Mouse (Mus musculus): ENCODE measurements around the gene Prkcsh. TPM values are rescaled to one million over a fixed set of nuclear protein-coding genes. Genes with fewer than 3 reads are reported as not detected.

Prkcsh gene
- polyA plus RNA-seq, 1 experiment from 2014 or later = 125 TPM

DNA sequence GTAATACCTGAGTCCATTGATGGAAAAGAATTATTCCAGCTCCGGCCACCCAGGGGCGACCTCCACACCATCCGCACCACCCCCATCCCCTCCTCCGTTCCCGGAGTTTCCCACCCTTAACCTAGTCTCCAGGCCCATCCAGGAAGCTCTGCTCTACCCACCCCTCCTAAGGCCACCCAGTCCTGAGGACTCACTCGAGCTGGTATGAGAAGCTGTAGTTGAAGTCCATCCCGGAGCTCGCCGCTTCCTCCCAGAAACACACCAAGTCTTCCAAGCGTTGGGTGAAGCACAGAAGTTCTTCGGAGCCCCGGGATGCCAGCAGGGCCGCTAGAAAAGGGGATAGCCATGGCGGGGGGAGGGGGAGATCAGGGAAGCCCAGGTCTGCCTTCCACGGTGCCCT is 40.6 kb upstream of the Prkcsh start:
- peak overlapping the region; percentile 84 for H3K4me2 ChIP-seq
- peak overlapping the region; percentile 49 for H3K4me3 ChIP-seq
- ATAC-seq (ENCODE audit: insufficient number of reproducible peaks, insufficient read depth, low FRiP score, low TSS enrichment, low read depth) = no peak
- H3K9me3 ChIP-seq = no peaks in the 10 kb centered on the region
- peak overlapping the region; percentile 61 for H3K9ac ChIP-seq
- peaks cover 59% of the 10 kb centered on the region for H3K27me3 ChIP-seq
- under 1% methylated on average over 15 of the region's 15 CpGs for WGBS
- H3K36me3 ChIP-seq = peaks cover 7% of the 10 kb centered on the region; the same call in 1 of the 2 replicates
- peaks cover 33% of the 10 kb centered on the region for H3K4me1 ChIP-seq
- no peak overlapping the region for H3K27ac ChIP-seq

DNA sequence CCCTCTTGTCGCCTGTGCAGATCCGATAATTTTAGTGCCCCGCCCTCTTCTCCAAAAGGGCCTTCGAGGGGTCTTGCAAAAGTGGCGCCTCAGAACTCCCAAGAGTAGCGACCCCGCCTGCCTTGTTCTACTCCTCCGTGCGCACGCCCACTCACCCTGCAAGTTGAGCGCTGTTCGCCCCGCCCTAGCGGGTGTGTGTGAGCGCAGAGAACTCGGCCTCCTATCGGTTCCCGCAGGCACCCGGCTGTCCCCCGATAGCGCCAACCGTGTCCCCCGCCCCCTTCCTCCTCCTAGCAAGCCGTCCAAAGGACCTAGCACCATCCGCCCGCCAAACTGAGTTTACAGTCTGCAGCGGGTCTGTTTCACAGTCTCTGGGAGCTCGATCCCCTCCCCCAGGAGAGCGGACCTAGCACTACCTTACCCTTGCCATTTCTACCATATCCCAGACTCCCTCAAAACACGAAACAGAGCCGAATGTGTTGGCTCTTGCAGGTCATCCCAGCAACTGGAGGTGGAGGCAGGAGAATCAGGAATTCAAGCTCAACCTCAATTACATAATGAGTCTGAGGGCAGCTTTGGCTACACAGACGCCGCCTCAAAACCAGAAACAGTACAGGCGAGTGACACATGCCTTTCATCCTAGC is 40.1 kb upstream of the Prkcsh start:
- Histone ChIP-seq H3K4me2 (peak overlapping the region; percentile 84), H3K27ac (no peak overlapping the region), H3K4me1 (peaks cover 33% of the 10 kb centered on the region), H3K9ac (peak overlapping the region; percentile 61), H3K36me3 (peaks cover 4% of the 10 kb centered on the region; the same call in 1 of the 2 replicates), H3K27me3 (peaks cover 59% of the 10 kb centered on the region), H3K9me3 (no peaks in the 10 kb centered on the region), H3K4me3 (peak overlapping the region; percentile 49)
- WGBS = 2% methylated on average over 34 of the region's 34 CpGs
- ATAC-seq (ENCODE audit: insufficient number of reproducible peaks, insufficient read depth, low FRiP score, low TSS enrichment, low read depth) = peak; percentile 77

DNA sequence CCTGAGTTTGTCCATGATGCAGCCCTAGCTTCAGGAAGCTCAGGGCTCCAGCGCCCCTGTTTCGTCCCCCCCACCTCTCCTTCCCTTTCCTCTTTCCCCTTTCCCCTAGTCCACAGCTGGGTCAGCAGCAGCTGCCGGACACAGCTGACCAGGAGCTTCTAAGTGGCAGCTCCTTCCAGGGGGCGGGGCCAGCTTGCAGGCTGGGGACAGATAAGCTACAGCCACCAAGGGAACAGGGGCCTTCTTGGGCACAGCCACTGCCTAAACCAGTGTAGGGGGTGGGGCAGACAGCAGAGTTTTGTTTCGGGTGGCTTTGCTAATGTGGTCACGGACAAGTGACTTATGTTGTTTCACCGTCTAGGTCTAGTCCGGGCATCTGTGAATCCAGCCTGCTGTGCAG is 39.2 kb upstream of the Prkcsh start, which contains the start of gene Epor:
TSS of gene Epor (minus strand) at position 90 of the 400 bp plus-strand sequence.
- ATAC-seq (ENCODE audit: insufficient number of reproducible peaks, insufficient read depth, low FRiP score, low TSS enrichment, low read depth) = no peak
- peaks cover 33% of the 10 kb centered on the region for H3K4me1 ChIP-seq
- peaks cover 64% of the 10 kb centered on the region for H3K27me3 ChIP-seq
- H3K4me2 ChIP-seq = peak within 1 kb of the TSS; percentile 84
- H3K4me3 ChIP-seq = peak within 1 kb of the TSS; percentile 49
- no peaks in the 10 kb centered on the region for H3K36me3 ChIP-seq
- H3K27ac ChIP-seq = no peak within 1 kb of the TSS
- H3K9ac ChIP-seq = peak within 1 kb of the TSS; percentile 61
- 20% methylated on average over 8 of the region's 8 CpGs for WGBS
- H3K9me3 ChIP-seq = no peaks in the 10 kb centered on the region

DNA sequence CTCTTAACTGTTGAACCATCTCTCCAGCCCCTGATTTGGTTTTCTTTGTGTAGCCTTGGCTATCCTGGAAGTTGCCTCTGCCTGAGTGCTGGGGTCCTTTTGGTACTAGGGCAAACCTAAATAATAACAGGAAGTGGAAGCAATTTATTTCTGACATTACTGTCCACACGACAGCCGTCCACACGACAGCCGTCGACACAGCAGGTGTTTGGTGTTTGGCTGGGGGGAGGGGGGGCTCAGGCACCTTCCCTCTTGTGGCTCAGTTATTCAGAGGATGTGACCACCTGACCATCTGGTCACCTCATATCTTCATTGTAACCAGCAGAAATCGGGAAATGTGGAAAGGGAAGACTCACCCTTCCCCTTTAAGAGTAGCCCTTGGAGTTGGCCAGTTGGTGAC is 33.7 kb upstream of the Prkcsh start:
- ATAC-seq (ENCODE audit: insufficient number of reproducible peaks, insufficient read depth, low FRiP score, low TSS enrichment, low read depth) = no peak
- Histone ChIP-seq H3K36me3 (no peaks in the 10 kb centered on the region), H3K27ac (no peak overlapping the region), H3K9ac (no peak overlapping the region), H3K27me3 (peaks cover 13% of the 10 kb centered on the region), H3K4me1 (no peaks in the 10 kb centered on the region), H3K9me3 (no peaks in the 10 kb centered on the region), H3K4me3 (no peak overlapping the region), H3K4me2 (no peak overlapping the region)
- 74% methylated on average over 6 of the region's 6 CpGs for WGBS

GRCm38 (mm10) chr9:21969304-21969703 is 33.3 kb upstream of the Prkcsh start:
- Histone ChIP-seq H3K27ac (no peak overlapping the region), H3K9ac (no peak overlapping the region), H3K4me3 (no peak overlapping the region), H3K4me2 (no peak overlapping the region), H3K9me3 (no peaks in the 10 kb centered on the region), H3K36me3 (no peaks in the 10 kb centered on the region), H3K4me1 (no peaks in the 10 kb centered on the region), H3K27me3 (peaks cover 9% of the 10 kb centered on the region)
- no peak for ATAC-seq (ENCODE audit: insufficient number of reproducible peaks, insufficient read depth, low FRiP score, low TSS enrichment, low read depth)
- 93% methylated on average over 4 of the region's 4 CpGs for WGBS

GRCm38 (mm10) chr9:21976626-21977175 is 25.9 kb upstream of the Prkcsh start:
- Histone ChIP-seq H3K4me1 (no peaks in the 10 kb centered on the region), H3K27ac (no peak overlapping the region), H3K36me3 (no peaks in the 10 kb centered on the region), H3K27me3 (no peaks in the 10 kb centered on the region), H3K4me3 (no peak overlapping the region), H3K9me3 (no peaks in the 10 kb centered on the region), H3K9ac (no peak overlapping the region), H3K4me2 (no peak overlapping the region)
- ATAC-seq (ENCODE audit: insufficient number of reproducible peaks, insufficient read depth, low FRiP score, low TSS enrichment, low read depth) = no peak
- 74% methylated on average over 10 of the region's 10 CpGs for WGBS

DNA sequence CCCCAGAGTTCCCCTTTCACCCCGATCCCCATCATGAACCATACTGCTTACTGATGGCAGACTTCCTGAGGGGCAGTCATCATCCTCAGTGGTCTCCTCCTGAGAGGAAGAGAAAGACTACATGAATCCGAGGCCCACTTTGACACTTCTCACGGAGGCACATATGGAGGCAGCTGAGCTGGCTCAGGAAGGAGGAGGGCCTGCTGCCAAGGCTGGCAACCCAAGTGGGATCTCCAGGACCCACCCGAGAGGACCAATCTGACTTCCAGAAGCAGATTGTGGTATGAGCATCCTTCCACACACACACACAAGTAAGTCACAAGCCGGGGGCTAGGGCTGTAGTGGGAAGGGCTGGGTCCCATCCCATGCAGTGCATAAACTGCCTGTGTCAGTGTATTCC is 25.3 kb upstream of the Prkcsh start:
- Histone ChIP-seq H3K9me3 (no peaks in the 10 kb centered on the region), H3K27ac (no peak overlapping the region), H3K4me2 (no peak overlapping the region), H3K9ac (no peak overlapping the region), H3K36me3 (no peaks in the 10 kb centered on the region), H3K4me3 (no peak overlapping the region), H3K4me1 (no peaks in the 10 kb centered on the region), H3K27me3 (no peaks in the 10 kb centered on the region)
- no peak for ATAC-seq (ENCODE audit: insufficient number of reproducible peaks, insufficient read depth, low FRiP score, low TSS enrichment, low read depth)
- WGBS = 81% methylated on average over 5 of the region's 5 CpGs

- Histone ChIP-seq H3K36me3 (no peaks in the 10 kb centered on the region), H3K9ac (no peak overlapping the region), H3K4me2 (no peak overlapping the region), H3K4me1 (no peaks in the 10 kb centered on the region), H3K27me3 (no peaks in the 10 kb centered on the region), H3K4me3 (no peak overlapping the region), H3K9me3 (no peaks in the 10 kb centered on the region), H3K27ac (no peak overlapping the region)
- no peak for ATAC-seq (ENCODE audit: insufficient number of reproducible peaks, insufficient read depth, low FRiP score, low TSS enrichment, low read depth)
- 28% methylated on average over 2 of the region's 2 CpGs for WGBS
These were observed 24.6 kb upstream of the Prkcsh start for GRCm38 (mm10) chr9:21977972-21978371.

DNA sequence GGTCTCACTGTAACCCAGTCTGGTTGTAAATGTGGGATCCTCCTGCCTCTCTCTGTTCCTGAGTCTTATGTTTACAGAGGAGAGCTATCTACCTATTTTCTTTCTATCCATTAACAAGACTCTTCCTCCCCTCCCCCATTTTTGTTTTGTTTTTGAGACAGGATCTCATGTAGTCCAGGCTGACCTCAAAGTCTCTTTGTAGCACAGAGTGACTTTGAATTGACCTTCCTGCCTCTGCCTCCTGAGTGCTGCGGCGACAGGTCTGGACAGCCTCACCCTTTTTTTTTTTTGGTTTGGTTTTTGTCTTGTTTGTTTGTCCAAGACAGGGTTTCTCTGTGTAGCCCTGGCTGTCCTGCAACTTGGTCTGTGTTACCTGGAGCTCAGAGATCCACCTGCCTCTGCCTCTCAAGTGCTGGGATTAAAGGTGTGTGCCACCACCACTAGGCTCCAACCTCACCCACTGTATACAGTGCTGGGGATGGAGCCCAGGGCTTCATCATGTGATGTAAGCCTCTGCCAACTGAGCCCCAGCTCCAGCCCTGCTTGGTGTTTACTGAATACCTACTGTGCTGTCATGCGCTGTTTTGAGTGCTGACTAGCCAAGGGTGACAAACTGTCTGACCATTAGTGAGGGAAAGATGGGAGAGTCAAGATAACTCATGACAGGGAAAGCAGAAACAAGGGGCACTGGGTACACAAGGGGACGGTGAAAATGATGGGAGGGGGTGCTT is 24.0 kb upstream of the Prkcsh start:
- Histone ChIP-seq H3K4me2 (no peak overlapping the region), H3K9ac (no peak overlapping the region), H3K27ac (no peak overlapping the region), H3K4me3 (no peak overlapping the region), H3K27me3 (no peaks in the 10 kb centered on the region), H3K9me3 (no peaks in the 10 kb centered on the region), H3K4me1 (no peaks in the 10 kb centered on the region), H3K36me3 (no peaks in the 10 kb centered on the region)
- 95% methylated on average over 4 of the region's 4 CpGs for WGBS
- no peak for ATAC-seq (ENCODE audit: insufficient number of reproducible peaks, insufficient read depth, low FRiP score, low TSS enrichment, low read depth)

DNA sequence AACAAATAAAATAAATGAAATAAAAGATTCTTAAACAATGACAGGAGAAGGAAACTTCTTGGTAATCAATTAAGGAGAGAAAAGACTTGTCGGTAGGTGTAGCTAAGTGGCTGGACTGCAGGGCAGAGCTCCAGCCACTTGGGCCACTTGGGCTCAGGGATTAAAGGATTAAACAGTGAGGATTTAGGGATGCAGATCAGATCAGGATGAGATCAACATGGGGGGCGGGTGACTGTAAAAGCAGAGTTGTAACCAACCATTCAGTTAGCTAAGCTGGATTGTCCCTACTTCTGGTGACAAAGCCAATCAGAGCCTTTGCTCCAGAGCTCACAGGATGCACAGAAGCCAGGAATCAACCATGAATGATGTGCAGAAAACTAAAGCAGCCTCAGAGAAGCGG is 18.7 kb upstream of the Prkcsh start:
- no peak for ATAC-seq (ENCODE audit: insufficient number of reproducible peaks, insufficient read depth, low FRiP score, low TSS enrichment, low read depth)
- peaks cover 47% of the 10 kb centered on the region for H3K27me3 ChIP-seq
- peaks cover 11% of the 10 kb centered on the region for H3K4me1 ChIP-seq
- H3K9me3 ChIP-seq = no peaks in the 10 kb centered on the region
- no peaks in the 10 kb centered on the region for H3K36me3 ChIP-seq
- H3K27ac ChIP-seq = no peak overlapping the region
- no peak overlapping the region for H3K9ac ChIP-seq
- H3K4me3 ChIP-seq = no peak overlapping the region
- no peak overlapping the region for H3K4me2 ChIP-seq
- WGBS = 15% methylated on average over 3 of the region's 3 CpGs

- peaks cover 85% of the 10 kb centered on the region for H3K27me3 ChIP-seq
- WGBS = 9% methylated on average over 36 of the region's 36 CpGs
These were observed 14.8 kb upstream of the Prkcsh start for GRCm38 (mm10) chr9:21987592-21988342.

More at GRCm38 (mm10) chr9:21987592-21988342, 14.8 kb upstream of the Prkcsh start:
- Histone ChIP-seq H3K36me3 (no peaks in the 10 kb centered on the region), H3K4me2 (peak overlapping the region; percentile 60), H3K9ac (no peak overlapping the region), H3K27ac (no peak overlapping the region), H3K4me3 (peak overlapping the region; percentile 39), H3K9me3 (no peaks in the 10 kb centered on the region), H3K4me1 (peaks cover 22% of the 10 kb centered on the region)
- no peak for ATAC-seq (ENCODE audit: insufficient number of reproducible peaks, insufficient read depth, low FRiP score, low TSS enrichment, low read depth)

Measured in embryonic facial prominence, embryonic 13.5 days (tissue).